Mouse (Mus musculus) cerebral cortex, adult 2 months (tissue): ENCODE data around the gene Srsf11.

ENCODE experiments used
- WGBS: fragments of 180-500 bp; shearing (Covaris S2); methylation state at CpG from one replicate; pipeline ENCODE4 v1.1.7; 2018; 5-methylcytosine and 5-hydroxymethylcytosine counted together

The Srsf11 gene

DNA sequence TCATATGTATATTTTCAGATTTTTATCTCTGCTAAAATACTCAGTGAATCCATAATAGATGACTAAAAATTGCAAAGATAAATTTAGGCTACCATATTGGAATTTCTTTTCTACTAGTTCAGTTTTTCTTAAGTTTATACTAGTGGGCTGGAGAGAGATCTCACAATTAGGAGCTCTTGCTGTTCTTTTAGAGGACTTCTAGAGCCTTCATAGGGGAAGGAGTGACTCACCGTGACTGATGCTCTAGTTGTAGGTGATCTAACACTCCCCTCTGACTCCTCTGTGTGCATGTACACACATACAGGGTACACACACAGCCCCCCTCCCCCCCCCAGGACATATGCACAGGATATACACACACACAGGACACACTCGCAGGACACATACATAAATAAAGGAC, 65.3 kb downstream of the Srsf11 start:
- 62% methylated on average over 2 of the region's 2 CpGs for WGBS
